Mouse (Mus musculus) ES-Bruce4 (cell line): Measurements from ENCODE around the gene Ghrl.

Experiments used
- CTCF ChIP-seq: IDR thresholded peaks from one replicate; pipeline ENCODE4 v1.8.1; 2011; ENCODE audit warnings: low read depth, low read length
- EP300 ChIP-seq: IDR thresholded peaks from 2 replicates; pipeline ENCODE4 v1.6.1; 2011; ENCODE audit warnings: low read depth, low read length; ENCODE audit not compliant: insufficient read depth
- POLR2A ChIP-seq: IDR thresholded peaks from one replicate; pipeline ENCODE4 v1.8.1; 2011; ENCODE audit warnings: low read length; ENCODE audit not compliant: insufficient read depth

GRCm38 (mm10) chr6:113679993-113680566 is 39.6 kb downstream of the Ghrl start:
- TF ChIP-seq CTCF: no peak
- TF ChIP-seq EP300: no peak
- TF ChIP-seq POLR2A: no peak
